ENCODE assay signal across 21 mouse cellular contexts in the genomic region with DNA sequence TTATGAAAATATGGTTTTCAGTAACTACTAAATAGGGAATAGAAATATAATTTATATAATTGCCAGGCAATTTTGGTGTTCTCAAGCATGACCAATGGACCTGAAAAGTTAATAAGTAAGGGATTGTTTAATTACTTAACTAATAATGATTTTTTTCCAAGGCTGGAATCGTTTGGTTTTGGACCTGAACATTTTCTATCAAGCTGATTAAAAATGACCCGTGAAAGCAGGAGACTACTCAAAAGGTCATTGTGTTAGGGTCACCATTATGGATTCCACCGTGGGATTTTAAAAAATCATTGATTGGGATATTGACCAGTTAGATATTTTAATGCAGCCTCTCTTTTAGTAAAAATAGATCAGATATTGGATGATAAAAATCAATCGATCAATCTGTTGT.
A peak's percentile ranks its signal among the peaks of the same experiment; 100 is the strongest.
DNase-seq lines count a peak whose midpoint lies in the region; ATAC-seq and TF ChIP-seq lines count a peak whose summit lies in the region.
"Had no signal": no experiment of that assay in that cellular context is flagged by ENCODE, and none has a peak within 500 bp of the region (broad histone marks: within the 10 kb centered on the region; RNA-seq: fewer than 3 reads in every experiment).

No protein-coding gene starts in this region.

- peak; percentile 35 for DNase-seq in kidney, adult 2 months
- DNase-seq in kidney, adult 9 months, result peak; percentile 42
- DNase-seq in kidney, postnatal 4 days, result no peak
- peak; percentile 94 for DNase-seq in liver, adult 2 months (ENCODE audit: extremely low read depth, low read depth, low spot score)
- DNase-seq in liver, embryonic 11.5 days (ENCODE audit: low spot score), result no peak
- DNase-seq: adrenal gland, adult 2 months; adrenal gland, adult 8-10 months; adrenal gland, postnatal 10 days; adrenal gland, postnatal 14 days; adrenal gland, postnatal 25 days; adrenal gland, postnatal 36 days; B cell, adult 2 months; cerebellum, adult 11 months; cerebellum, adult 11-12 months; cerebellum, adult 18-20 months had no signal

- no peak for TF ChIP-seq POLR2A in kidney, adult 2 months (IDR thresholded peaks at IDR 0.05; ENCODE audit: low read depth, low read length)
- TF ChIP-seq POLR2A in liver, adult 2 months (IDR thresholded peaks at IDR 0.05; ENCODE audit: extremely low read depth, insufficient read depth, low read length), result no peak

- no peaks in the 10 kb centered on the region for H3K79me2 ChIP-seq in liver, adult 2 months (ENCODE audit: control insufficient read depth, insufficient read depth, low read length)

- H3K9me3 ChIP-seq in kidney, embryonic 15.5 days (replicated peaks), result no peaks in the 10 kb centered on the region
- no peaks in the 10 kb centered on the region for H3K9me3 ChIP-seq in liver, embryonic 11.5 days (ENCODE audit: control insufficient read depth, low read length)
- H3K9me3 ChIP-seq: G1E had no signal

- no peak overlapping the region for H3K9ac ChIP-seq in kidney, embryonic 15.5 days
- H3K9ac ChIP-seq in liver, adult 2 months (ENCODE audit: low read depth, low read length), result no peak overlapping the region
- no peak overlapping the region for H3K9ac ChIP-seq in liver, embryonic 11.5 days (ENCODE audit: low read depth, low read length)

- no peak overlapping the region for H3K4me2 ChIP-seq in kidney, embryonic 15.5 days
- no peak overlapping the region for H3K4me2 ChIP-seq in liver, embryonic 11.5 days

- no peak for TF ChIP-seq CTCF in kidney, adult 2 months (conservative IDR thresholded peaks at IDR 0.05; ENCODE audit: insufficient read depth, insufficient read length, low read depth, low read length)
- no peak for TF ChIP-seq CTCF in liver, adult 2 months (IDR thresholded peaks at IDR 0.05; ENCODE audit: low read depth, low read length)

- no peaks in the 10 kb centered on the region for H3K27me3 ChIP-seq in kidney, adult 2 months (replicated peaks; ENCODE audit: control insufficient read depth, insufficient read depth, low read length)
- no peaks in the 10 kb centered on the region for H3K27me3 ChIP-seq in kidney, embryonic 15.5 days
- no peaks in the 10 kb centered on the region for H3K27me3 ChIP-seq in liver, adult 2 months (ENCODE audit: control insufficient read depth, insufficient read depth, low read length)
- H3K27me3 ChIP-seq in liver, embryonic 11.5 days (replicated peaks; ENCODE audit: control insufficient read depth, insufficient read depth, low read length), result no peaks in the 10 kb centered on the region
- H3K27me3 ChIP-seq: CH12.LX, Patski had no signal

- H3K4me3 ChIP-seq in kidney, adult 2 months (ENCODE audit: insufficient read depth, low read depth, low read length), result no peak overlapping the region
- no peak overlapping the region for H3K4me3 ChIP-seq in kidney, embryonic 15.5 days (replicated peaks)
- H3K4me3 ChIP-seq in liver, adult 2 months (ENCODE audit: insufficient read depth, low read depth, low read length), result no peak overlapping the region
- no peak overlapping the region for H3K4me3 ChIP-seq in liver, embryonic 11.5 days (ENCODE audit: low read depth, low read length)

- ATAC-seq in kidney, embryonic 15.5 days (replicated peaks; ENCODE audit: low FRiP score), result no peak
- no peak for ATAC-seq in liver, embryonic 11.5 days (replicated peaks; ENCODE audit: low FRiP score)
- ATAC-seq: activated CD4-positive, CD25-positive, alpha-beta regulatory T cell, adult 4 months; CD4-positive, CD25-positive, alpha-beta regulatory T cell, adult 4 months; Patski had no signal

- H3K4me1 ChIP-seq in kidney, adult 2 months (ENCODE audit: control insufficient read depth, insufficient read depth, low read length), result no peaks in the 10 kb centered on the region
- no peaks in the 10 kb centered on the region for H3K4me1 ChIP-seq in kidney, embryonic 15.5 days
- peaks cover 16% of the 10 kb centered on the region for H3K4me1 ChIP-seq in liver, adult 2 months (ENCODE audit: control insufficient read depth, insufficient read depth, low read length)
- no peaks in the 10 kb centered on the region for H3K4me1 ChIP-seq in liver, embryonic 11.5 days (replicated peaks; ENCODE audit: control insufficient read depth, insufficient read depth, low read length)

- H3K27ac ChIP-seq in kidney, adult 2 months (ENCODE audit: insufficient read depth, low read depth, low read length), result no peak overlapping the region; the same call in 1 of the 2 replicates
- no peak overlapping the region for H3K27ac ChIP-seq in kidney, embryonic 15.5 days
- no peak overlapping the region for H3K27ac ChIP-seq in liver, adult 2 months (replicated peaks; ENCODE audit: insufficient read depth, low read depth, low read length)
- H3K27ac ChIP-seq in liver, embryonic 11.5 days (ENCODE audit: low read depth, low read length), result no peak overlapping the region

- no peaks in the 10 kb centered on the region for H3K36me3 ChIP-seq in kidney, adult 2 months (ENCODE audit: control insufficient read depth, insufficient read depth, low read length)
- H3K36me3 ChIP-seq in kidney, embryonic 15.5 days, result no peaks in the 10 kb centered on the region
- H3K36me3 ChIP-seq in liver, adult 2 months (ENCODE audit: control insufficient read depth, insufficient read depth, low read length), result no peaks in the 10 kb centered on the region
- no peaks in the 10 kb centered on the region for H3K36me3 ChIP-seq in liver, embryonic 11.5 days (ENCODE audit: control insufficient read depth, insufficient read depth, low read length)
- H3K36me3 ChIP-seq: G1E had no signal

- 49% methylated on average over 4 of the region's 4 CpGs for WGBS in kidney, adult 2 months
- 82% methylated on average over 4 of the region's 4 CpGs for WGBS in kidney, embryonic 15.5 days
- WGBS in liver, adult 2 months, result 27% methylated on average over 4 of the region's 4 CpGs
- WGBS in liver, embryonic 11.5 days, result 78% methylated on average over 4 of the region's 4 CpGs

Comparison
In these comparisons a context has a peak if more than half of its experiments do, and no peak if none do; other contexts are left out.
1. DNase-seq: peak in kidney, adult 2 months (single experiment), kidney, adult 9 months (single experiment) and liver, adult 2 months (single experiment); none in kidney, postnatal 4 days (0 of 2) and liver, embryonic 11.5 days (single experiment).